Mouse (Mus musculus) ES-E14 (cell line): Measurements from ENCODE around the gene Dgat2. TPM values are rescaled to one million over a fixed set of nuclear protein-coding genes. Genes with fewer than 3 reads are reported as not detected.

Source experiments
- DNase-seq: peaks from one replicate; pipeline ENCODE4 v3.0.0-alpha.2; 2013; ENCODE audit warnings: low read depth, low spot score
- H3K27ac ChIP-seq: 2 replicates; pipeline ENCODE4 v1.5.1; 2012; ENCODE audit warnings: low read depth, mild to moderate bottlenecking, low read length, moderate library complexity, mixed read lengths; ENCODE audit not compliant: poor library complexity, insufficient read depth, severe bottlenecking
- H3K36me3 ChIP-seq: 2 replicates; pipeline ENCODE4 v1.6.1; 2012; ENCODE audit warnings: mild to moderate bottlenecking, low read length, moderate library complexity, mixed read lengths; ENCODE audit not compliant: control insufficient read depth, poor library complexity, insufficient read depth, severe bottlenecking
- H3K4me1 ChIP-seq, 2 experiments: fragments of 150-350 bp in 1 of 2; sonication (generic) in 1 of 2; 2 replicates each; pipeline ENCODE4 v1.6.1; 2012; ENCODE audit warnings: low read length in 2 of 2, mild to moderate bottlenecking in 1 of 2, mixed read lengths in 1 of 2; ENCODE audit not compliant: control insufficient read depth in 2 of 2, insufficient read depth in 2 of 2, poor library complexity in 1 of 2
- H3K4me3 ChIP-seq, 2 experiments: fragments of 150-350 bp in 1 of 2; sonication (generic) in 1 of 2; 2 replicates each; pipeline ENCODE4 v1.5.1; 2012; ENCODE audit warnings: low read length in 2 of 2, low read depth in 1 of 2, mild to moderate bottlenecking in 1 of 2, mixed read lengths in 1 of 2; ENCODE audit not compliant: insufficient read depth in 1 of 2, poor library complexity in 1 of 2, severe bottlenecking in 1 of 2
- H3K9ac ChIP-seq: 2 replicates; pipeline ENCODE4 v1.6.1; 2012; ENCODE audit warnings: low read depth, mild to moderate bottlenecking, low read length, mixed read lengths; ENCODE audit not compliant: poor library complexity, insufficient read depth, severe bottlenecking
- H3K9me3 ChIP-seq: fragments of 150-350 bp; sonication (generic); 2 replicates; pipeline ENCODE4 v1.6.1; 2012; ENCODE audit warnings: low read depth, mild to moderate bottlenecking, low read length; ENCODE audit not compliant: control insufficient read depth, insufficient read depth
- CHD2 ChIP-seq: IDR thresholded peaks from 2 replicates; pipeline ENCODE4 v1.6.1; 2014; ENCODE audit warnings: mild to moderate bottlenecking, low read depth, low read length, inconsistent platforms
- HCFC1 ChIP-seq: IDR thresholded peaks from 2 replicates; pipeline ENCODE4 v1.6.1; 2012; ENCODE audit warnings: low read length, inconsistent platforms, borderline replicate concordance; ENCODE audit not compliant: insufficient read depth
- MAFK ChIP-seq: IDR thresholded peaks from 2 replicates; pipeline ENCODE4 v1.6.1; 2014; ENCODE audit warnings: mild to moderate bottlenecking, low read depth, low read length, inconsistent platforms; ENCODE audit not compliant: insufficient read depth
- ZC3H11A ChIP-seq: IDR thresholded peaks from 2 replicates; pipeline ENCODE4 v1.6.1; 2012; ENCODE audit warnings: low read depth, mild to moderate bottlenecking, inconsistent platforms, low read length, borderline replicate concordance
- ZNF384 ChIP-seq: IDR thresholded peaks from 2 replicates; pipeline ENCODE4 v1.6.1; 2012; ENCODE audit warnings: low read depth, low read length, inconsistent platforms
- in situ Hi-C, 2 experiments: fragments of 600-800 bp; cut with MboI; formaldehyde crosslinking; loops; one replicate each; pipeline ENCODE4 v1.15.1; 2025; ENCODE audit warnings: low sequenced_read_pairs in 2 of 2, inconsistent platforms in 1 of 2; ENCODE audit not compliant: unreplicated experiment in 2 of 2
- total RNA-seq: library from RNA; depleted of rRNA; stranded (reverse); fragments of 300-350 nt; gene quantifications from 2 replicates; pipeline ENCODE4 v1.2.3, GENCODE M21; 2012

Dgat2 gene
- total RNA-seq, 1 experiment: 17.0 TPM

GRCm38 (mm10) chr7:99146906-99147305 is 35.6 kb downstream of the Dgat2 start:
- in situ Hi-C loops: no loop called here
- Histone ChIP-seq H3K9ac (no peak overlapping the region), H3K4me3 (no peak overlapping the region), H3K36me3 (no peaks in the 10 kb centered on the region), H3K4me1 (peaks cover 2% of the 10 kb centered on the region in 2 experiments; a peak in 2 of 4 replicates), H3K9me3 (no peaks in the 10 kb centered on the region), H3K27ac (no peak overlapping the region)
- no peak for TF ChIP-seq ZC3H11A
- DNase-seq: no peak

- Histone ChIP-seq H3K27ac (no peak overlapping the region), H3K9ac (no peak overlapping the region), H3K36me3 (no peaks in the 10 kb centered on the region), H3K4me3 (no peak overlapping the region), H3K4me1 (peaks cover 2% of the 10 kb centered on the region in 2 experiments; a peak in 2 of 4 replicates), H3K9me3 (no peaks in the 10 kb centered on the region)
- in situ Hi-C loops: no loop called here
- DNase-seq: no peak
- TF ChIP-seq CHD2 (no peak), ZNF384 (no peak), HCFC1 (no peak), ZC3H11A (no peak), MAFK (no peak)
Measured at GRCm38 (mm10) chr7:99146011-99146410, 36.5 kb downstream of the Dgat2 start.

DNA sequence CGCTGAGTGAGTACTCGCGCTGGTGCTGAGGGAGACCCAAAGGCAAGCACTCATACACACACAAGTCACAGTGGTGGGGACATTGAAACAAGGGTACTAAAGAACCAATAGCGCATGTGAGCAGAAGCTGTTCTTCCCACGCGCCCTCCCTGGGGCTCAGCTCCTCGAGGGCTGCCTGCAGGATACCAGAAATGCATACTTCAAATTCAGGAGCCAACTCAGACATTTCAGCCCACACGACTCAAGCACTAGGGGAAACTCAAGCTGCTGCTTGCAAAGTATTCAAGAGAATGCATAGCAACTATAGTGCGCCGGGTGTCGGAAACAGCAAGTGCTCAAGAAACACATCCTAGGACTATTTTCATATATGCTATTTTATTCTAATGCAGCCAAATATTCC is 37.9 kb downstream of the Dgat2 start:
- H3K4me1 ChIP-seq: peaks cover 2% of the 10 kb centered on the region in 2 experiments; a peak in 2 of 4 replicates
- no peaks in the 10 kb centered on the region for H3K9me3 ChIP-seq
- TF ChIP-seq HCFC1: no peak
- no peak for TF ChIP-seq ZC3H11A
- TF ChIP-seq CHD2: no peak
- TF ChIP-seq MAFK: no peak
- no peak for TF ChIP-seq ZNF384
- in situ Hi-C loops: no loop called here
- H3K9ac ChIP-seq: no peak overlapping the region
- DNase-seq: no peak
- no peak overlapping the region for H3K4me3 ChIP-seq
- H3K36me3 ChIP-seq: no peaks in the 10 kb centered on the region
- no peak overlapping the region for H3K27ac ChIP-seq

DNA sequence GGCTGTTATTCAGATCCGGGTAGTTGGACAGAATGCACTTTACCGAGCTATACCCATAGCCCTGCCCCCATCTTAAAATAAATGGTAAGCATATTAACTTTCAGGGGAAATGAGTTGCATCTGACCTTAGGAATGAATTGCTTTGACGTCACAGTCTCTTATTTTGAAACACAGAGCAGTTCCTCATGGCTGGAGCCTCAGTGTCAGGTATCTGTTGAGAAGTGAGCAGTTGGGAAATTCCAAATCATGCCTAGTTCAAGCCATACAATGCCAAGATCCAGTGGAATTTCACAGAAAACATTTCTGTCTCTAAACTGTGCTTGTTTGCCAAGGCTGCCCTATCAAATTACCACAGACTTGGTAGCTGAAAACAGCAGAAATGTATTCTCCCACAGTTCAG is 39.3 kb downstream of the Dgat2 start:
- in situ Hi-C loops: no loop called here
- no peaks in the 10 kb centered on the region for H3K36me3 ChIP-seq
- no peak overlapping the region for H3K27ac ChIP-seq
- no peak for DNase-seq
- H3K9me3 ChIP-seq: no peaks in the 10 kb centered on the region
- no peak overlapping the region for H3K9ac ChIP-seq
- TF ChIP-seq MAFK (no peak), ZNF384 (no peak), ZC3H11A (no peak), CHD2 (no peak), HCFC1 (no peak)
- H3K4me3 ChIP-seq: no peak overlapping the region
- H3K4me1 ChIP-seq: peaks cover 2% of the 10 kb centered on the region in 2 experiments; a peak in 2 of 4 replicates

GRCm38 (mm10) chr7:99141919-99142606 is 40.5 kb downstream of the Dgat2 start:
- TF ChIP-seq CHD2 (no peak), ZC3H11A (no peak), ZNF384 (no peak), MAFK (no peak), HCFC1 (no peak)
- Histone ChIP-seq H3K4me1 (peaks cover 2% of the 10 kb centered on the region in 2 experiments; a peak in 2 of 4 replicates), H3K36me3 (no peaks in the 10 kb centered on the region), H3K9ac (no peak overlapping the region), H3K27ac (no peak overlapping the region), H3K4me3 (peak overlapping the region; percentile 37 to 92; a peak in 3 of 4 replicates), H3K9me3 (no peaks in the 10 kb centered on the region)
- in situ Hi-C loops: no loop called here
- no peak for DNase-seq
